Mouse (Mus musculus) C2C12 (cell line): ENCODE measurements around the gene Tax1bp1.

Experiments
- CTCF ChIP-seq: IDR thresholded peaks from one replicate; pipeline ENCODE4 v1.5.1; 2011; ENCODE audit not compliant: control insufficient read depth, insufficient read depth, insufficient read length
- MYOG ChIP-seq: IDR thresholded peaks from one replicate; pipeline ENCODE4 v1.6.1; 2011; ENCODE audit not compliant: control insufficient read depth, insufficient read length; ENCODE audit errors: extremely low read depth

- no peak for TF ChIP-seq MYOG
- TF ChIP-seq CTCF: no peak
These were observed 10.3 kb upstream of the Tax1bp1 start for GRCm38 (mm10) chr6:52703263-52703662.
